Mouse (Mus musculus): ENCODE results near the gene Ccdc8. TPM values are rescaled to one million over a fixed set of nuclear protein-coding genes. Genes with fewer than 3 reads are reported as not detected.
A peak's percentile ranks its signal among the peaks of the same experiment; 100 is the strongest.

Ccdc8 gene
- polyA plus RNA-seq, 1 experiment from 2014 or later: 10.5 TPM

DNA sequence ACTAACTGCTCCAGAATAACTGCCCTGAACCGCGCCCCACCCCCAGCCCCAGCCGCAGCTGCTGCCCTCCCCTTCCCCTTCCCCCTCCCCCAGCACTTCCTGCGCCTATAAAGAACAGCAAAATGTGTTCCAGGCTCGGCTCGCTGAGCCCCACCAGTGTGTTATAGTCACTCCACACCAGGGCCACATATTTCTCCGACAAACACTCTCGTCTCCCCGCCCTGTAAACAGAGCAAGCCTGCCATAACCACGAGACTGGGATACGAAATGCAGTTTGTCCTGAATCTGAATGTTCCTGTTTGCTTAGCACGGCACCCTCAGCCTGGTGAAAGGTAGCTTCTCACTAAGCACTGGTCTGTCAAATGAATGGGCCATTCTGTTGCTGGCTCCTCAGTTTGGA lies 12.2 kb upstream of the Ccdc8 start:
- Histone ChIP-seq H3K9me3 (no peaks in the 10 kb centered on the region), H3K27me3 (replicated peaks; ENCODE audit: low read depth, poor library complexity, severe bottlenecking) (no peaks in the 10 kb centered on the region), H3K4me3 (peak overlapping the region; percentile 47), H3K4me1 (peaks cover 42% of the 10 kb centered on the region), H3K27ac (replicated peaks) (peak overlapping the region; percentile 88), H3K36me3 (replicated peaks) (no peaks in the 10 kb centered on the region)
- DNase-seq (ENCODE audit: low spot score): peak; percentile 79
- WGBS: 7% methylated on average over 12 of the region's 12 CpGs

- WGBS: 20% methylated on average over 26 of the region's 26 CpGs
- Histone ChIP-seq H3K27ac (replicated peaks) (peak within 1 kb of the TSS; percentile 77), H3K27me3 (replicated peaks; ENCODE audit: low read depth, poor library complexity, severe bottlenecking) (no peaks in the 10 kb centered on the region)
These were observed 9.5 kb upstream of the Ccdc8 start, which contains the start of gene Gm42372 for GRCm38 (mm10) chr7:16982859-16983568. Gene Gm42372 (plus strand): TSS chr7:16983086.

DNA sequence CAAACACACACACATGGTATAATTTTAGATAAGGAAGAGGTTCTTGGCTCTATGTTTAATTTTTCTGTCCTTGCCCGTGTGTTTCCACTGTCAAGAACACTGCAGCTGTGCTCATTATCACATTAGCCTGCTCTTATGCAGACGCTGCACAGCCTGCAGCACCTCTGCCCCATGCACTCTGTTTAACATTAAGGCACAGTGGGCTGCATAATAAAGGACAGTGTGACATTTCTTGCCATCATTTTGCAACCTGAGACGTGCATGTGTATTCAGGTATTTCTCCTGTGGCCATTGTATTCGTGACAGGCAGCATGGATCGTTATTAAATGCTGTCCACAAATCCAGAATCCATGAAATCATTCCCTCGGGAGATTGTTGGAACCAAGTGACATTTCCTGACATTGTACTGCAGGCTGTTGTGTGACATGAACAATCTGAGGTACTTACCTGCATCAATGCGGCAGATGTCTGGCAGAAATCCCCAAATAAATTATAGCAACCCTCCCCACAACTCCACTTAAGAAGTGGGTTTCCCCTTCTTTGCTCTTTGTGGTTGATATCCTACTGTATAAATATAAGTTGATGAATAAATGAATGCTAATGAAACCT lies 4.9 kb upstream of the Ccdc8 start:
- no peaks in the 10 kb centered on the region for H3K27me3 ChIP-seq (replicated peaks; ENCODE audit: low read depth, poor library complexity, severe bottlenecking)
- no peaks in the 10 kb centered on the region for H3K36me3 ChIP-seq (replicated peaks)
- H3K4me3 ChIP-seq: no peak overlapping the region
- peak overlapping the region; percentile 44 for H3K27ac ChIP-seq (replicated peaks)
- peaks cover 63% of the 10 kb centered on the region for H3K4me1 ChIP-seq
- H3K9me3 ChIP-seq: 0 out of 2 replicates have a peak, but pooled peaks cover 4% of the 10 kb centered on the region
- no peak for DNase-seq (ENCODE audit: low spot score)
- WGBS: 60% methylated on average over 7 of the region's 7 CpGs

More at GRCm38 (mm10) chr7:16982859-16983568, 9.5 kb upstream of the Ccdc8 start, which contains the start of gene Gm42372:
- Histone ChIP-seq H3K9me3 (no peaks in the 10 kb centered on the region), H3K4me1 (peaks cover 53% of the 10 kb centered on the region), H3K4me3 (peak within 1 kb of the TSS; percentile 53), H3K36me3 (replicated peaks) (no peaks in the 10 kb centered on the region)
- DNase-seq (ENCODE audit: low spot score): peak; percentile 93

GRCm38 (mm10) chr7:16988405-16988804 lies 4.1 kb upstream of the Ccdc8 start:
- Histone ChIP-seq H3K4me1 (peaks cover 59% of the 10 kb centered on the region), H3K27ac (replicated peaks) (no peak overlapping the region; the same call in 1 of the 2 replicates), H3K9me3 (0 out of 2 replicates have a peak, but pooled peaks cover 4% of the 10 kb centered on the region), H3K4me3 (no peak overlapping the region), H3K36me3 (replicated peaks) (no peaks in the 10 kb centered on the region), H3K27me3 (replicated peaks; ENCODE audit: low read depth, poor library complexity, severe bottlenecking) (no peaks in the 10 kb centered on the region)
- peak; percentile 49 for DNase-seq (ENCODE audit: low spot score)
- 53% methylated on average over 3 of the region's 3 CpGs for WGBS

- H3K4me1 ChIP-seq: peaks cover 63% of the 10 kb centered on the region
- WGBS: 32% methylated on average over 15 of the region's 15 CpGs
- peaks cover 4% of the 10 kb centered on the region for H3K36me3 ChIP-seq (replicated peaks)
- H3K9me3 ChIP-seq: 0 out of 2 replicates have a peak, but pooled peaks cover 4% of the 10 kb centered on the region
- peak overlapping the region; percentile 85 for H3K27ac ChIP-seq (replicated peaks)
- no peaks in the 10 kb centered on the region for H3K27me3 ChIP-seq (replicated peaks; ENCODE audit: low read depth, poor library complexity, severe bottlenecking)
- peak; percentile 41 for DNase-seq (ENCODE audit: low spot score)
- H3K4me3 ChIP-seq: peak overlapping the region; percentile 16; the same call in 1 of the 2 replicates
These were observed 2.3 kb upstream of the Ccdc8 start for GRCm38 (mm10) chr7:16990006-16990744.

- no peaks in the 10 kb centered on the region for H3K27me3 ChIP-seq (replicated peaks; ENCODE audit: low read depth, poor library complexity, severe bottlenecking)
- 0 out of 2 replicates have a peak, but pooled peaks cover 4% of the 10 kb centered on the region for H3K9me3 ChIP-seq
- H3K4me3 ChIP-seq: peak overlapping the region; percentile 37
- DNase-seq (ENCODE audit: low spot score): peak; percentile 86
- H3K27ac ChIP-seq (replicated peaks): peak overlapping the region; percentile 88
- H3K4me1 ChIP-seq: peaks cover 79% of the 10 kb centered on the region
- 61% methylated on average over 18 of the region's 18 CpGs for WGBS
- H3K36me3 ChIP-seq (replicated peaks): peaks cover 21% of the 10 kb centered on the region
These were observed 642 bp upstream of the Ccdc8 start for GRCm38 (mm10) chr7:16991681-16992450.

GRCm38 (mm10) chr7:16993651-16994399 lies 1.3 kb downstream of the Ccdc8 start:
- under 1% methylated on average over 27 of the region's 27 CpGs for WGBS
- peak overlapping the region; percentile 92 for H3K27ac ChIP-seq (replicated peaks)
- H3K27me3 ChIP-seq (replicated peaks; ENCODE audit: low read depth, poor library complexity, severe bottlenecking): no peaks in the 10 kb centered on the region
- H3K9me3 ChIP-seq: 0 out of 2 replicates have a peak, but pooled peaks cover 4% of the 10 kb centered on the region
- peak; percentile 93 for DNase-seq (ENCODE audit: low spot score)
- peaks cover 41% of the 10 kb centered on the region for H3K36me3 ChIP-seq (replicated peaks)
- H3K4me1 ChIP-seq: peaks cover 69% of the 10 kb centered on the region
- peak overlapping the region; percentile 72 for H3K4me3 ChIP-seq

- Histone ChIP-seq H3K4me1 (peaks cover 69% of the 10 kb centered on the region), H3K4me3 (peak overlapping the region; percentile 72), H3K27ac (replicated peaks) (peak overlapping the region; percentile 92), H3K36me3 (replicated peaks) (peaks cover 45% of the 10 kb centered on the region), H3K9me3 (0 out of 2 replicates have a peak, but pooled peaks cover 3% of the 10 kb centered on the region), H3K27me3 (replicated peaks; ENCODE audit: low read depth, poor library complexity, severe bottlenecking) (no peaks in the 10 kb centered on the region)
- 9% methylated on average over 20 of the region's 20 CpGs for WGBS
- no peak for DNase-seq (ENCODE audit: low spot score)
These were observed 1.9 kb downstream of the Ccdc8 start for GRCm38 (mm10) chr7:16994400-16994799.

- H3K4me3 ChIP-seq: peak overlapping the region; percentile 72
- 96% methylated on average over 4 of the region's 4 CpGs for WGBS
- H3K4me1 ChIP-seq: peaks cover 60% of the 10 kb centered on the region
- DNase-seq (ENCODE audit: low spot score): no peak
- peaks cover 53% of the 10 kb centered on the region for H3K36me3 ChIP-seq (replicated peaks)
- H3K27ac ChIP-seq (replicated peaks): 0 out of 2 replicates have a peak overlapping the region, but pooled peaks have one; percentile 92
- H3K9me3 ChIP-seq: no peaks in the 10 kb centered on the region
- no peaks in the 10 kb centered on the region for H3K27me3 ChIP-seq (replicated peaks; ENCODE audit: low read depth, poor library complexity, severe bottlenecking)
These were observed 2.8 kb downstream of the Ccdc8 start for GRCm38 (mm10) chr7:16995345-16995744.

- H3K4me3 ChIP-seq: no peak overlapping the region
- DNase-seq (ENCODE audit: low spot score): no peak
- H3K36me3 ChIP-seq (replicated peaks): peaks cover 80% of the 10 kb centered on the region
- no peak overlapping the region for H3K27ac ChIP-seq (replicated peaks)
- 75% methylated on average over 4 of the region's 4 CpGs for WGBS
- H3K9me3 ChIP-seq: no peaks in the 10 kb centered on the region
- no peaks in the 10 kb centered on the region for H3K27me3 ChIP-seq (replicated peaks; ENCODE audit: low read depth, poor library complexity, severe bottlenecking)
- peaks cover 32% of the 10 kb centered on the region for H3K4me1 ChIP-seq
These were observed 6.7 kb downstream of the Ccdc8 start for GRCm38 (mm10) chr7:16999233-16999632.

DNA sequence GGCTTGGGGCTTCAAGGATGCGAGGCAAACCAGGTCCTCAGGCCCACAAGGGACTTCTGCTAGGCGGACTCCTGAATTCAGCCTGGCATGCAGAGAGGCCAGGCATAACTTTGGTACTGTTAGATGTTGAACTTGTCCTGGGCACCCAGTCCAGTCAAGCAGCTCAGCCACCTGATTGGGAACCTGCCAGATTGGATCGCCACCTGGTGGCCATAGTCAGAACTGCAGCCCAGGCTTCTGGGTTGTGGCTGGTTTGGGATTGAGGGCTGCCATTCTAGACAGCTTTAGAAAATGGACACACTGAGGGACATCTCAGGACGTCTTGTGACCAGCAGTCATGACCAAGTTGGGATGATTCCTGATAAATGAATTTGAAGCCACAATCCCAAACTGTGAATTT lies 7.1 kb downstream of the Ccdc8 start:
- Histone ChIP-seq H3K4me3 (no peak overlapping the region), H3K27me3 (replicated peaks; ENCODE audit: low read depth, poor library complexity, severe bottlenecking) (no peaks in the 10 kb centered on the region), H3K27ac (replicated peaks) (no peak overlapping the region), H3K9me3 (no peaks in the 10 kb centered on the region), H3K36me3 (replicated peaks) (peaks cover 84% of the 10 kb centered on the region), H3K4me1 (peaks cover 29% of the 10 kb centered on the region)
- 25% methylated on average over 4 of the region's 4 CpGs for WGBS
- DNase-seq (ENCODE audit: low spot score): peak; percentile 88
